Mouse (Mus musculus) embryonic facial prominence, embryonic 12.5 days (tissue): ENCODE measurements around the gene Gstp2. TPM values are rescaled to one million over a fixed set of nuclear protein-coding genes. Genes with fewer than 3 reads are reported as not detected.

Experiments used
- ATAC-seq: fragments of 200-750 bp; cut with Nextera tagmentation; 2 replicates; pipeline ENCODE4 v1.8.0; 2017; ENCODE audit not compliant: insufficient number of reproducible peaks, insufficient read depth, low FRiP score, low TSS enrichment
- H3K27ac ChIP-seq: fragments of 300-500 bp; sonication (generic); 2 replicates; pipeline ENCODE4 v1.5.1; 2016; ENCODE audit warnings: mild to moderate bottlenecking
- H3K27me3 ChIP-seq: fragments of 300-500 bp; sonication (generic); 2 replicates; pipeline ENCODE4 v1.6.1; 2016; ENCODE audit warnings: mild to moderate bottlenecking, moderate library complexity
- H3K36me3 ChIP-seq: fragments of 300-500 bp; sonication (generic); 2 replicates; pipeline ENCODE4 v1.6.1; 2016; ENCODE audit warnings: mild to moderate bottlenecking
- H3K4me1 ChIP-seq: fragments of 300-500 bp; sonication (generic); 2 replicates; pipeline ENCODE4 v1.6.1; 2016
- H3K4me2 ChIP-seq: fragments of 300-500 bp; sonication (generic); replicated peaks from 2 replicates; pipeline ENCODE4 v1.6.1; 2016; ENCODE audit warnings: mild to moderate bottlenecking, moderate library complexity
- H3K4me3 ChIP-seq: fragments of 300-500 bp; sonication (generic); 2 replicates; pipeline ENCODE4 v1.5.1; 2016; ENCODE audit warnings: mild to moderate bottlenecking
- H3K9ac ChIP-seq: fragments of 300-500 bp; sonication (generic); 2 replicates; pipeline ENCODE4 v1.6.1; 2016; ENCODE audit warnings: mild to moderate bottlenecking, moderate library complexity
- H3K9me3 ChIP-seq: fragments of 300-500 bp; sonication (generic); 2 replicates; pipeline ENCODE4 v1.6.1; 2016; ENCODE audit warnings: mild to moderate bottlenecking, moderate library complexity
- WGBS: fragments of 180-500 bp; shearing (Covaris S2); methylation state at CpG from one replicate; pipeline ENCODE4 v1.1.7; 2016; 5-methylcytosine and 5-hydroxymethylcytosine counted together
- polyA plus RNA-seq: library from polyadenylated mRNA; unstranded; fragments of >200 nt; fragmentation: Nextera tagmentation; extraction: Ambion mirVana; gene quantifications from 2 replicates; pipeline ENCODE4 v1.2.1, GENCODE M21; 2016

The Gstp2 gene
- polyA plus RNA-seq, 1 experiment from 2014 or later, result 2.8 TPM

DNA sequence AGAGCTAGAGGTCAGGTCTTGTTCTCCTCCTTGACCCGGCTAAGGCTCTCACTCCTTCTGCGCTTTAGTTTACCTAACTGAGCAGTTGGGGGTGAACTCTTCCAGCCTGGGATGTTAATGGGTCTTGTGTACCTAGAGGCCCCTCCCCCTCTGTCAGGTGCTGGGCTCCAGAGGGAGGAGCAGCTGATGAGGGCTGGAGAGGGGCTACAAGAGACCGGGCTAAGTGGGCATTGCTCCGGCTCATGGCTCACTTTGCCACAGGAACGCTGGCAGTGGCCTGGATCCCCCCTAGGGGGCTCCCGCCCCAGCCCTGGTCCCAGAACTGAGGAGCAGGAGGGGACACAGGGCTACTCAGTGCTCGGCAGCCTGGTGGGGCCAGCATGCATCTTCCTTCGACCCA is 38.0 kb upstream of the Gstp2 start:
- no peak for ATAC-seq
- Histone ChIP-seq H3K4me3 (no peak overlapping the region), H3K9me3 (no peaks in the 10 kb centered on the region), H3K27me3 (no peaks in the 10 kb centered on the region), H3K27ac (no peak overlapping the region), H3K9ac (no peak overlapping the region), H3K36me3 (no peaks in the 10 kb centered on the region), H3K4me2 (no peak overlapping the region), H3K4me1 (no peaks in the 10 kb centered on the region)
- WGBS, result 33% methylated on average over 8 of the region's 8 CpGs

DNA sequence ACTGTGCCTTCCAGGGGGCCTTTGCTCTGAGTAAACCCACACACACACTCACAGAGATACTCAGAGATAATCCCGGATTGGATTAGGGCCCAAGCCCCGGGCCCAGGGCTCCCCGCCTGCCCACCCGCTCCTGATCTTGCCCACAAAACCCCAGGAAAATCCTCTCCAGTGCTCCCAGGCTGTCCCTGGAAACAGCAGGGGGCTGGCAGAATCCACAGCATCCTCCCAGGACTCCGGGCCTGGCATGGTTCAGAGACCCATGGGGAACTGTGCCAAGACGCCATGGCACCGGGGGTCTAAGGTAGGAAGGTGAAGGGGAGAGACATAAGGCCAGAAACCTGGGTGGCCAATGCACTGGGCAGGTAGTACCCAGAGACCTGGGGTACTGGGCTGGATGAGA is 37.5 kb upstream of the Gstp2 start:
- no peaks in the 10 kb centered on the region for H3K4me1 ChIP-seq
- H3K36me3 ChIP-seq, result no peaks in the 10 kb centered on the region
- no peaks in the 10 kb centered on the region for H3K9me3 ChIP-seq
- WGBS, result 81% methylated on average over 7 of the region's 7 CpGs
- H3K9ac ChIP-seq, result no peak overlapping the region
- H3K27ac ChIP-seq, result no peak overlapping the region
- no peak for ATAC-seq
- no peaks in the 10 kb centered on the region for H3K27me3 ChIP-seq
- no peak overlapping the region for H3K4me3 ChIP-seq
- H3K4me2 ChIP-seq, result no peak overlapping the region

DNA sequence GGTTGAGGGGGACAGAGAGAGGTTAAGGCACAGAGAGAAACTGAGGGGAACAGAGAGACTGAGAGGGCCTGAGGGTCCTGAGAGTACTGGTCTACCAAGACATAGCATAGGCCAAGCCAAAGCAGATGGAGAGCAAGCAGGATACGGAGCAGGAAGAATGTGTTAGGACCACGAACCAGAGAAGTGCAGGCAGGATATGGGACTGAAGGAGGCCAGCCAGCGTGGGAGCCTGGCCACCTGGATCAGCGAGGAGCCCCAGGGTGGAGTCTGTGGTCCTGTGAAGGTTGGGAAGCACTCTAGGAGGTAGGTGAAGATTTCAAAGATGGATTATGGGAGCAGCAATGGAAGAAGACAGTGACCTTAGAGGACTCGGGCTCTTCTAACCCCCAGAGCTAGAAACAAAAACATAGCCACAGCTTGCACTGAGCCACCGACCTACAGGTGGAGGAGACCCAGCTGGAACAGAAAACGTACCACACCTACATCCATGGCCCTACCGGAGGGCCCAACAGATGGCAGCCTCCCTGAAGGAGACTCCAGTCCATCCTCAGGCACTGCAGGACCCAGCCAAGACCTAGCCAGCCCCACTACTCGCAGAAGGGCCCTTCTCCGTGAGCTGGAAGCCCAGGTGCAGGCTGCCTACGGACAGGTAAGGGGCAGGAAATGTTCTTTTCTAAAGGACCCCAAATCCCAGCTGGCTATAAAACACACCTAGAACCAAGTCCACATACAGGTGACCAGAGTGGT is 36.6 kb upstream of the Gstp2 start:
- Histone ChIP-seq H3K9me3 (no peaks in the 10 kb centered on the region), H3K27me3 (no peaks in the 10 kb centered on the region), H3K4me1 (no peaks in the 10 kb centered on the region), H3K36me3 (no peaks in the 10 kb centered on the region), H3K27ac (no peak overlapping the region), H3K9ac (no peak overlapping the region), H3K4me3 (no peak overlapping the region), H3K4me2 (no peak overlapping the region)
- ATAC-seq, result 0 out of 2 replicates have a peak, but pooled peaks have one; percentile 35
- WGBS, result 75% methylated on average over 11 of the region's 11 CpGs

DNA sequence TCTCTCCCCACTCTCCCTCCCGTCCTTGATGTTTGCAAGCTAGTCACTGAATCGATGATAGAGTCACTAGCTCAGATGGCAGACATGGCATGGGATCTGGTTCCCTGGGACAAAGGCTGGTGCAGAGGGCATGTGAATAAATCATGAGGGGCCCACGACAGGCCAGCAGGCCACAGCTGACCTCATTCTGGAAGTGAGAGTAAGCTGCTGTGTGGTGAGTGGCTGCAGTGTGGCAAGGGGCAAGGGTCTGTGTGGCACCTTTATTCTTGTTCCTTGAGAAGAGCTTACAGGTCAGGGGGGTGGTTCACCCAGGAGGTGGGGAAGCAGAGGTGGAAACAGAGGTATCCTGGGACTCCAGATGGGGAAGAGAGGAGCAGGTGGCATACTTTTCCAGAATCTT is 35.6 kb upstream of the Gstp2 start, which contains the start of gene Cabp2:
Cabp2 (plus strand) TSS at position 185 of the 400 bp plus-strand sequence.
- no peaks in the 10 kb centered on the region for H3K27me3 ChIP-seq
- H3K9me3 ChIP-seq, result no peaks in the 10 kb centered on the region
- H3K9ac ChIP-seq, result no peak within 1 kb of the TSS
- H3K27ac ChIP-seq, result no peak within 1 kb of the TSS
- no peaks in the 10 kb centered on the region for H3K36me3 ChIP-seq
- H3K4me1 ChIP-seq, result no peaks in the 10 kb centered on the region
- WGBS, result 72% methylated on average over 3 of the region's 3 CpGs
- no peak within 1 kb of the TSS for H3K4me3 ChIP-seq
- ATAC-seq, result no peak
- H3K4me2 ChIP-seq, result no peak within 1 kb of the TSS

DNA sequence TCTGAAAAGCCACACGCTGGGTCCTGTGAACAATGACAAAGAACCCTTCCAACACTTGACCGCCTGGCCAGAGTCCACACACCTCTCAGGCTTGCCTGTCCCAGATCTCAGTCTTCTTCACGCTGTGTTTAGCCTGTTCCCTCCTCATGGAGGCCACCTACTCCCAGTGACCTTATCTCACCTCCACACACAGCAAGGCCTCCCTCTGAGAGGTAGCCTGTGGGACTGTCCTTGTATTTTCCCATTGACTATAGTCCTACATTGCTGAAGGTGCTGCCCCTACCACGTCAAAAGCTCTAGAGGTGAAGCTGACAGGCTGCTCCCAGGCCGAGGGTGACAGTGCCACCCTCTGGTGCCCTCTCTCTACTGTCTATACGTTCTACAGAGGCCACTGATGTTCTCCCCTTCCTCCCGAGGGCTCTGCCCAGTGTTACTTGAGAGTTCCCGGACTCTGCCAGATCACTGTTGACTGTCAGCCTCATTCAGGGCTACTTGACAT is 34.7 kb upstream of the Gstp2 start:
- WGBS, result 67% methylated on average over 8 of the region's 8 CpGs
- Histone ChIP-seq H3K4me3 (no peak overlapping the region), H3K27me3 (no peaks in the 10 kb centered on the region), H3K9me3 (no peaks in the 10 kb centered on the region), H3K27ac (no peak overlapping the region), H3K9ac (no peak overlapping the region), H3K4me2 (no peak overlapping the region), H3K36me3 (no peaks in the 10 kb centered on the region), H3K4me1 (no peaks in the 10 kb centered on the region)
- no peak for ATAC-seq

DNA sequence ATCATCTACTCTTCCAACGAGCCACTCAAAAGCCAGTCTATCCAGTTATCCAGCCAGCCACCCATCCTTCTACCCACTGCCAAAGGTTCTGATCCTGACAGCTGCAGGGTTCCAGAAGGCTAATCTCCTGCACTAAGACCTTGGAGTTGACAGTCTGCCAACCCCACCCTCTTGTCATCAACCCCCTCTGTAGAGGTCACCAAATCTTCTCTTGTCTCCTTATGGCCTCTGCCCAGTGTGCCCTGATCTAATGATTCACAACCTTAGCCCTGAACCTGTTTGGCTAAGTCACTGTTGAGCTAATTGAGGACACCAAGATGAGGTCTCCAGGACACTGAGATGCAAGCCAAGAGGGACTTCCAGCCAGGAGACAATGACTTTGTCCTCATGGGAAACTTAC is 33.8 kb upstream of the Gstp2 start:
- 77% methylated on average over 1 of the region's 1 CpGs for WGBS
- Histone ChIP-seq H3K9me3 (no peaks in the 10 kb centered on the region), H3K27ac (no peak overlapping the region), H3K36me3 (no peaks in the 10 kb centered on the region), H3K4me1 (no peaks in the 10 kb centered on the region), H3K4me2 (no peak overlapping the region), H3K27me3 (no peaks in the 10 kb centered on the region), H3K4me3 (no peak overlapping the region), H3K9ac (no peak overlapping the region)
- no peak for ATAC-seq

DNA sequence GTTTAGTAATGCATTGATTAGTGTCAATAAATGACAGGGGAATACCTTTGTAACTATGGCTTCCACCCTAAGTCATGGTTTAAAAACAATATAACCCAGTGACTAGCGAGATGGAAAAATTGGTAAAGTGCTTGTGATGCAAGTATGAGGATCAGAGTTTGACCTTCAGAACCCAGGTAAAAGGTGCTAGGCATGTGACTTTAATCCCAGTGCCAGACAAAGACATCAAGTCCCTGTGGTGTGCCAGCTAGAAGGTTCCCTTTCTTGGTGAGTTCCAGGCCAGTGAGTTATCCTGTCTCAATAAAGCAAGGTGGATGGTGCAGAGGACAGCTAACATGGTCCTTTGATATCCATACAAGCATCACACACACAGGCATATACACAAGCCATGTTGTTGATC is 29.7 kb upstream of the Gstp2 start:
- no peak overlapping the region for H3K4me2 ChIP-seq
- no peaks in the 10 kb centered on the region for H3K27me3 ChIP-seq
- no peak for ATAC-seq
- H3K4me3 ChIP-seq, result no peak overlapping the region
- no peaks in the 10 kb centered on the region for H3K9me3 ChIP-seq
- 85% methylated on average over 1 of the region's 1 CpGs for WGBS
- no peak overlapping the region for H3K9ac ChIP-seq
- no peak overlapping the region for H3K27ac ChIP-seq
- no peaks in the 10 kb centered on the region for H3K4me1 ChIP-seq
- no peaks in the 10 kb centered on the region for H3K36me3 ChIP-seq

DNA sequence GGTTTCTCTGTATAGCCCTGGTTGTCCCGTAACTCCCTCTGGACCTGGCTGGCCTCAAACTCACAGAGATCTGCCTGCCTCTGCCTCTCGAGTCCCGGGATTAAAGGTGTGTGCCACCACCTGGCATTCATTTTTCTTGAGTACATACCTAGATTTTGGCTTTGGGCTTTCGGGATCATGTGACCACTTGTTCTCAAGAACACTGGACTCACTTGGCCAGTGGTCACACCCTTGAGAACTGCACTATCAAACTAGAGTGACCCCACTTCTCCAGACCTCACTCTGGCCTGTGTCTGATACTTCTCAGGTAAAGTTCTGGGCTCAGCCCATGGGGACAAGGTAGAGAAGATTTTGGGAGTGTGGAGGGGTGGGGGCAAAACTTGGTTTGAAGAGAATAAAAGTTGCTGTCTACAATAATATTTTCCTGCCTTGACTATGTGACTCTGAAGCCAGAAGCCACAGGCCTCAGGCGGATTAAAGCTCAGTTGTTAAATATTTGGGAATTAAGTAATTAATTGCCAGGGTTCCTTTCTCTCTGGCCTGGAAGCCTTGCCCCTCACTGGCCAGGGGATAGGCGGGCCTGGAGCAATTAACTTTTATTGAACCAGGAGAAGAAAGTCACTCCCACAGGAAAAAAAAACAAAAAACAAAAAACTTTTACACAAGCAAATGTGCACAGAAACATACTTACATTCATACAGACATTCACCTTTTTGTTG is 27.0 kb upstream of the Gstp2 start:
- H3K27me3 ChIP-seq, result no peaks in the 10 kb centered on the region
- no peak overlapping the region for H3K27ac ChIP-seq
- WGBS, result 76% methylated on average over 6 of the region's 6 CpGs
- no peaks in the 10 kb centered on the region for H3K9me3 ChIP-seq
- H3K9ac ChIP-seq, result no peak overlapping the region
- no peaks in the 10 kb centered on the region for H3K4me1 ChIP-seq
- no peak overlapping the region for H3K4me3 ChIP-seq
- ATAC-seq, result no peak
- no peak overlapping the region for H3K4me2 ChIP-seq
- no peaks in the 10 kb centered on the region for H3K36me3 ChIP-seq

DNA sequence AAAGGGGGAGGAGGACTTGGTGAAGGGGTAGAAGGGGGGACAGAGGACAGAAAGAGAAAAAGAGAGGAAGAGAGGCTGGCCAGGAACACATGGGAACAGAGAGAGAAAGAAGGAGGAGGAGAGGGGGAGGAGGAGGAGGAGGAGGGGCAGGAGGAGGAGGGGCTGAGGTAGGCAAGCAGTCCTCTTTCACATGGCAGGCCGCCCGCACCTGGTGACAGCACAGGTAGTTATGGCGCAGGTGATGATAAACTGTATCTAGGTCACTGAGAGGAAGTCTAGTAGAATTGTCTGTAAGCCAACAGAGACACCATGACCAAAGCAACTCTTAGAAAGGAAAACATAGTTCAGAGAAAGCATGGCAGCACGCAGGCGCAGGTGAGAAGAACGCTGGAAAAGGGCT is 25.6 kb upstream of the Gstp2 start:
- Histone ChIP-seq H3K4me3 (no peak overlapping the region), H3K9ac (no peak overlapping the region), H3K9me3 (no peaks in the 10 kb centered on the region), H3K36me3 (no peaks in the 10 kb centered on the region), H3K27ac (no peak overlapping the region), H3K4me2 (no peak overlapping the region), H3K27me3 (no peaks in the 10 kb centered on the region), H3K4me1 (no peaks in the 10 kb centered on the region)
- 91% methylated on average over 6 of the region's 6 CpGs for whole genome bisulfite sequencing
- no peak for ATAC-seq

DNA sequence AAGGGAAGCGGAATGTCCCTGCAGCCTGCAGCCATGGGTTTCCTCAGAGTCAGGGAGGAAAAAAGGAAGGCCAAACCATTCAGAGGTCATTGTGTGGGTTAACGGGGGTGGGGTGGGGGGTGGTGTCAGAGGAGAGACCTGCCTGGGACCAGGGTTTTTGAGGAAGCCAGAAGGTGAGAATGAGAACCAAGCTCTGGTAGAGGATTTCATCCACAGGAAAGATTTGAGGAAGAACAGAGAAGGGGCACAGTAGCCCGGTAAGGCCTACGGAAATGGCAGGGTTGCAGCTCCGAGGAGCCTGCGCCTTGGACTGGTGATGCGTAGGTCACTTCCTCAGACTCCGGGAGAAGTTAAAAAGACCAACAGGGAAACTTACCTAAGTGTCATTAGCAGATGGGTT is 24.9 kb upstream of the Gstp2 start:
- 77% methylated on average over 8 of the region's 8 CpGs for WGBS
- Histone ChIP-seq H3K4me1 (no peaks in the 10 kb centered on the region), H3K9me3 (no peaks in the 10 kb centered on the region), H3K27ac (no peak overlapping the region), H3K36me3 (no peaks in the 10 kb centered on the region), H3K27me3 (no peaks in the 10 kb centered on the region), H3K4me3 (no peak overlapping the region), H3K4me2 (no peak overlapping the region), H3K9ac (no peak overlapping the region; the same call in 1 of the 2 replicates)
- no peak for ATAC-seq

DNA sequence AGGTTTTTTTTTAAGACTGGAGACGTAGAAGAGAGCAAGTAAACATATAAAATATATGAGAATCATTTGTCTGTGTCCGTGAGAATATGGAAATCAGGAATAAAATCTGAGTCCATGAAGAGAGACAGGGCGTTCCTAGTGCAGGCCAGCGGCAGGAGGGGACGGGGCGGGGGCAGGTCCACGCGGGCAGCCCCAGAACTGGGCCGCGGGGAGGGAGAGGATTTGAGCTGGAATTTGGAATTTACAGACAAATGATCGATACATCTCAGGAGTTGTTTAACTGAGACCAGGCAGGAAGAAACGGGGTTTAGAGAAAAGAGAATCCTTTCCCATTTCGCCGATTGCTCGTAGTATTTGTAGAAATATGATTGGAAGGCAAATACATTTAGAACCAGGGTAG is 24.5 kb upstream of the Gstp2 start:
- no peaks in the 10 kb centered on the region for H3K4me1 ChIP-seq
- no peak overlapping the region for H3K4me3 ChIP-seq
- H3K4me2 ChIP-seq, result no peak overlapping the region
- H3K9ac ChIP-seq, result no peak overlapping the region; the same call in 1 of the 2 replicates
- ATAC-seq, result no peak
- no peak overlapping the region for H3K27ac ChIP-seq
- H3K27me3 ChIP-seq, result no peaks in the 10 kb centered on the region
- no peaks in the 10 kb centered on the region for H3K36me3 ChIP-seq
- no peaks in the 10 kb centered on the region for H3K9me3 ChIP-seq
- WGBS, result 69% methylated on average over 15 of the region's 15 CpGs

DNA sequence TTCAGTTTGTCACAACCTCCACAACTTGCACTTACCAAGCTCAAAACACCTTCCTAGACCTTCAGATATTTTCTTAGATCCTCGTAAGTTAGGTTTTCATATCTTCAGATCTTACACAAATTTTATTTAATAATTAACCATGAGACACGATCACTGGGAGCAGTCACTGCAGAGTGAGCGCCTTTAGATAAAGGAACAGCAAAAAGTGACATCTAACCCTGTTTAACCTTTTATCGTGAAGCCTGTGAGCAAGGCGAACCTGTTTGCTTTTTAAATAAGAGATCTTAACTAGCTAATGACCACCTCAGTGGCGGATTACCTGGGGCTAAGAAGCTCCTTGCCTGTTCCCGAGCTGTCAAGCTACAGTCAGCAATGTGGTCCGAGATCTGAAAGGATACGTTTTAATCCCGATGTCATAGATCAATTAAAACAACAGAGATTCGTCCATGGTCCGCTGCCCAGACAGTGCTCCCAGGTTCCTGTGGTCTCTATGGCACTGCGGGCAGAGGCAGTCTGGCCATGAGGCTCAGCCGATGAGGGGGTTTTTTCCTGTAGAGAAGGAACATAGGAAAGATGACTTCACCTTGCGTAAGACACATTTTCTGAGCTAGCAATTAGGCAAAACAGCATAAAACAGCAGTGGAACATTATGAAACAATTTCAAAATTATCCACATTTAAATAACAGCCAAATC is 23.0 kb upstream of the Gstp2 start:
- no peak overlapping the region for H3K27ac ChIP-seq
- H3K36me3 ChIP-seq, result no peaks in the 10 kb centered on the region
- H3K9me3 ChIP-seq, result no peaks in the 10 kb centered on the region
- H3K4me3 ChIP-seq, result no peak overlapping the region
- H3K4me2 ChIP-seq, result no peak overlapping the region
- no peaks in the 10 kb centered on the region for H3K4me1 ChIP-seq
- H3K27me3 ChIP-seq, result no peaks in the 10 kb centered on the region
- no peak for ATAC-seq
- no peak overlapping the region for H3K9ac ChIP-seq
- WGBS, result 65% methylated on average over 15 of the region's 15 CpGs
